Mouse (Mus musculus) 416B (cell line): ENCODE measurements around the gene Chad.
A peak's percentile ranks its signal among the peaks of the same experiment; 100 is the strongest.

Source experiments
- DNase-seq: peaks from one replicate; pipeline ENCODE4 v3.0.0; 2011; ENCODE audit warnings: low read depth

Gene Chad

GRCm38 (mm10) chr11:94566534-94566933 is 1.7 kb downstream of the Chad start:
- DNase-seq: no peak

- DNase-seq: no peak
These were observed 2.5 kb downstream of the Chad start for GRCm38 (mm10) chr11:94567326-94567725.

GRCm38 (mm10) chr11:94570612-94571011 is 5.8 kb downstream of the Chad start:
- no peak for DNase-seq

GRCm38 (mm10) chr11:94571850-94572249 is 7.0 kb downstream of the Chad start:
- DNase-seq: no peak

- DNase-seq: no peak
These were observed 9.7 kb downstream of the Chad start for GRCm38 (mm10) chr11:94574560-94574959.

GRCm38 (mm10) chr11:94575036-94575435 is 10.2 kb downstream of the Chad start:
- no peak for DNase-seq

GRCm38 (mm10) chr11:94576361-94576760 is 11.5 kb downstream of the Chad start:
- no peak for DNase-seq

- DNase-seq: no peak
These were observed 15.4 kb downstream of the Chad start for GRCm38 (mm10) chr11:94580111-94580740.

GRCm38 (mm10) chr11:94585091-94585490 is 20.2 kb downstream of the Chad start:
- no peak for DNase-seq

GRCm38 (mm10) chr11:94587511-94587910 is 22.7 kb downstream of the Chad start:
- DNase-seq: no peak

GRCm38 (mm10) chr11:94596311-94596852 is 31.5 kb downstream of the Chad start:
- peak; percentile 91 for DNase-seq

GRCm38 (mm10) chr11:94597319-94597718 is 32.5 kb downstream of the Chad start:
- DNase-seq: peak; percentile 61

- DNase-seq: no peak
These were observed 33.7 kb downstream of the Chad start for GRCm38 (mm10) chr11:94598437-94599120.

GRCm38 (mm10) chr11:94600447-94600846 is 35.6 kb downstream of the Chad start:
- no peak for DNase-seq

GRCm38 (mm10) chr11:94601321-94602281 is 36.8 kb downstream of the Chad start, which contains the start of gene Acsf2:
Gene Acsf2, minus strand, starts transcription at chr11:94601871.
- peak; percentile 89 for DNase-seq

- DNase-seq: no peak
These were observed 37.6 kb downstream of the Chad start for GRCm38 (mm10) chr11:94602356-94602955.

GRCm38 (mm10) chr11:94610744-94611740 is 46.2 kb downstream of the Chad start:
- DNase-seq: peak; percentile 61

- DNase-seq: no peak
These were observed 49.8 kb downstream of the Chad start for GRCm38 (mm10) chr11:94614603-94615002.

- DNase-seq: no peak
These were observed 50.6 kb downstream of the Chad start for GRCm38 (mm10) chr11:94615494-94615893.

GRCm38 (mm10) chr11:94617646-94618045 is 52.8 kb downstream of the Chad start:
- no peak for DNase-seq
